11 mouse cellular contexts compared by ENCODE assay signal in the genomic region with DNA sequence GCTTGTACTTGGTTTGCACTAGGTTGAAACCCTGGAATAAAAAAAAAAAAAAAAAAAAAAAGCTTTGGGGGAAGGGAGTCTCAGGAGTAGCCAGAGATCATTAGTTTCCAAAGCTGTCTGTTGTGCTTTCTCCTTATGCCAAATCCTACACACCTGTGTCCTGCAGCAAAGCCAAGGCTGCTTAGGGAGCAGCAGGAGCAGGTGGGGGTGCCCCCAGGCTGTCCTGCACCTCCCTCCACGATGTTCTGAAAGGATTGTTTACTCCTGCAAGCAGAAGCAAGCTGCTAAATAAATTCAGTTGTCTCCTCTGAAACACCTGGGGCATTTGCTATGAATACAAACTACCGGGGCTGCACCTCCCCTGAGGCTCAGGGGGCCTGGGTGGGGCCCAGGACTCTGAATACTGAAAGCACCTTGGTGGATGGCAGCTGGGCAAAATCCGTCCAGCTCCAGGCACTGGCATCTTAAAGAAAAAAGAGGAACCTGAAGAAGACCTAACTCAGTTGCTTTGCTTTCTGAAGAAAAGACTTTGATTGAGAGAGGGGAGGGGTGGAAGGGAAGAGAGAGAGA.
DNase-seq lines count a peak whose midpoint lies in the region; ATAC-seq lines count a peak whose summit lies in the region.
"Had no signal": no experiment of that assay in that cellular context is flagged by ENCODE, and none has a peak within 500 bp of the region (broad histone marks: within the 10 kb centered on the region; RNA-seq: fewer than 3 reads in every experiment).

No protein-coding gene starts in this region.

- H3K36me3 ChIP-seq in heart, embryonic 10.5 days = no peaks in the 10 kb centered on the region
- no peaks in the 10 kb centered on the region for H3K36me3 ChIP-seq in hindbrain, embryonic 13.5 days
- no peaks in the 10 kb centered on the region for H3K36me3 ChIP-seq in neural tube, embryonic 13.5 days

- WGBS in heart, embryonic 10.5 days = 28% methylated on average over 3 of the region's 3 CpGs
- WGBS in hindbrain, embryonic 13.5 days = 4% methylated on average over 3 of the region's 3 CpGs
- WGBS in neural tube, embryonic 13.5 days = 5% methylated on average over 3 of the region's 3 CpGs

- no peak overlapping the region for H3K9ac ChIP-seq in hindbrain, embryonic 13.5 days
- no peak overlapping the region for H3K9ac ChIP-seq in neural tube, embryonic 13.5 days

- H3K4me3 ChIP-seq in heart, embryonic 10.5 days = no peak overlapping the region
- H3K4me3 ChIP-seq in hindbrain, embryonic 13.5 days = no peak overlapping the region
- H3K4me3 ChIP-seq in neural tube, embryonic 13.5 days = no peak overlapping the region

- no peaks in the 10 kb centered on the region for H3K27me3 ChIP-seq in heart, embryonic 10.5 days (ENCODE audit: insufficient read depth, poor library complexity, severe bottlenecking)
- no peaks in the 10 kb centered on the region for H3K27me3 ChIP-seq in hindbrain, embryonic 13.5 days
- no peaks in the 10 kb centered on the region for H3K27me3 ChIP-seq in neural tube, embryonic 13.5 days

- no peaks in the 10 kb centered on the region; the same call in 1 of the 2 replicates for H3K9me3 ChIP-seq in heart, embryonic 10.5 days
- H3K9me3 ChIP-seq in hindbrain, embryonic 13.5 days = no peaks in the 10 kb centered on the region
- H3K9me3 ChIP-seq in neural tube, embryonic 13.5 days = no peaks in the 10 kb centered on the region

- ATAC-seq in hindbrain, embryonic 13.5 days (ENCODE audit: low FRiP score) = peak; percentile 45
- 0 out of 2 replicates have a peak, but pooled peaks have one; percentile 24 for ATAC-seq in neural tube, embryonic 13.5 days (ENCODE audit: low read depth)
- no peak for ATAC-seq in inflammation-experienced regulatory T-cells, adult 6 months

- H3K27ac ChIP-seq in heart, embryonic 10.5 days = 0 out of 2 replicates have a peak overlapping the region, but pooled peaks have one; percentile 6
- peak overlapping the region; percentile 87 for H3K27ac ChIP-seq in hindbrain, embryonic 13.5 days
- peak overlapping the region; percentile 90 for H3K27ac ChIP-seq in neural tube, embryonic 13.5 days (replicated peaks)

- no peak overlapping the region for H3K4me2 ChIP-seq in hindbrain, embryonic 13.5 days
- H3K4me2 ChIP-seq in neural tube, embryonic 13.5 days = no peak overlapping the region
- H3K4me2 ChIP-seq: liver, embryonic 11.5 days had no signal

- H3K4me1 ChIP-seq in heart, embryonic 10.5 days = 0 out of 2 replicates have a peak, but pooled peaks cover 3% of the 10 kb centered on the region
- peaks cover 34% of the 10 kb centered on the region for H3K4me1 ChIP-seq in hindbrain, embryonic 13.5 days (replicated peaks)
- H3K4me1 ChIP-seq in neural tube, embryonic 13.5 days (replicated peaks) = peaks cover 41% of the 10 kb centered on the region

- peak; percentile 69 for DNase-seq in heart, embryonic 10.5 days (ENCODE audit: low spot score)
- no peak for DNase-seq in heart, adult 8-10 months (ENCODE audit: low spot score)
- DNase-seq in cerebellum, postnatal 14 days = peak; percentile 33 to 37
- DNase-seq in kidney, postnatal 4 days = no peak
- no peak for DNase-seq in kidney, adult 18-20 months
- DNase-seq: gastrocnemius, postnatal 25 days; heart, postnatal 36 days had no signal

Comparison
In these comparisons a context has a peak if more than half of its experiments do, and no peak if none do; other contexts are left out.
1. DNase-seq: peak in heart, embryonic 10.5 days (single experiment) and cerebellum, postnatal 14 days (2 of 2); none in heart, adult 8-10 months (single experiment), kidney, postnatal 4 days (0 of 2) and kidney, adult 18-20 months (single experiment).
2. H3K27ac ChIP-seq: peak in every context shown above with its lines; median percentile 90 in neural tube, embryonic 13.5 days; 87 in hindbrain, embryonic 13.5 days; 6 in heart, embryonic 10.5 days.